In genomic region chr1:178317275-178318001, GRCm38 (mm10) we compare ENCODE assay signal across 8 mouse cellular contexts. TPM values are rescaled to one million over a fixed set of nuclear protein-coding genes. Genes with fewer than 3 reads are reported as not detected.
A peak's percentile ranks its signal among the peaks of the same experiment; 100 is the strongest.
DNase-seq lines count a peak whose midpoint lies in the region; ATAC-seq and TF ChIP-seq lines count a peak whose summit lies in the region.

No protein-coding gene starts in this region.

- no peak overlapping the region for H3K27ac ChIP-seq in liver, adult 2 months (replicated peaks; ENCODE audit: insufficient read depth, low read depth, low read length)
- H3K27ac ChIP-seq in neural tube, embryonic 13.5 days (replicated peaks): peak overlapping the region; percentile 100

- H3K4me1 ChIP-seq in liver, adult 2 months (ENCODE audit: control insufficient read depth, insufficient read depth, low read length): peaks cover 21% of the 10 kb centered on the region
- H3K4me1 ChIP-seq in neural tube, embryonic 13.5 days (replicated peaks): peaks cover 36% of the 10 kb centered on the region

- no peaks in the 10 kb centered on the region; the same call in 1 of the 2 replicates for H3K79me2 ChIP-seq in liver, adult 2 months (ENCODE audit: control insufficient read depth, insufficient read depth, low read length)

- DNase-seq in liver, adult 2 months (ENCODE audit: extremely low read depth, low read depth, low spot score): peak; percentile 57
- DNase-seq in liver: no peak
- DNase-seq in c-Kit-positive CD71-positive TER-119-positive erythroid progenitor cells, embryonic 14.5 days (ENCODE audit: low spot score): peak; percentile 53
- DNase-seq in induced T-regulatory cell, adult 2 months (ENCODE audit: low read depth): peak; percentile 33
- no peak for DNase-seq in urinary bladder, postnatal 25 days (ENCODE audit: low spot score)
- DNase-seq in frontal cortex, postnatal 10 days (ENCODE audit: low spot score in 2 of 2): no peak
- no peak for DNase-seq in cerebellum, adult 9-11 months

- no peak for TF ChIP-seq POLR2A in liver, adult 2 months (IDR thresholded peaks at IDR 0.05; ENCODE audit: extremely low read depth, insufficient read depth, low read length)

- ATAC-seq in neural tube, embryonic 13.5 days (ENCODE audit: low read depth): no peak

- peaks cover 17% of the 10 kb centered on the region for H3K36me3 ChIP-seq in liver, adult 2 months (ENCODE audit: control insufficient read depth, insufficient read depth, low read length)
- H3K36me3 ChIP-seq in neural tube, embryonic 13.5 days: peaks cover 20% of the 10 kb centered on the region

- WGBS in liver, adult 2 months: 22% methylated on average over 10 of the region's 10 CpGs
- 28% methylated on average over 10 of the region's 10 CpGs for WGBS in neural tube, embryonic 13.5 days

- peak overlapping the region; percentile 93 for H3K4me2 ChIP-seq in neural tube, embryonic 13.5 days

- H3K4me3 ChIP-seq in liver, adult 2 months (ENCODE audit: insufficient read depth, low read depth, low read length): peak overlapping the region; percentile 80; the same call in 1 of the 2 replicates
- peak overlapping the region; percentile 69 for H3K4me3 ChIP-seq in neural tube, embryonic 13.5 days

- no peak for TF ChIP-seq CTCF in liver, adult 2 months (IDR thresholded peaks at IDR 0.05; ENCODE audit: low read depth, low read length)

- no peaks in the 10 kb centered on the region for H3K9me3 ChIP-seq in neural tube, embryonic 13.5 days

- no peaks in the 10 kb centered on the region for H3K27me3 ChIP-seq in liver, adult 2 months (ENCODE audit: control insufficient read depth, insufficient read depth, low read length)
- no peaks in the 10 kb centered on the region for H3K27me3 ChIP-seq in neural tube, embryonic 13.5 days

- H3K9ac ChIP-seq in liver, adult 2 months (ENCODE audit: low read depth, low read length): no peak overlapping the region
- peak overlapping the region; percentile 91 for H3K9ac ChIP-seq in neural tube, embryonic 13.5 days

RNA-seq across cellular contexts. Expression of gene Cox20, which starts 1.5 kb away (rescaled TPM):
- total RNA-seq in liver, adult 2 months (2014; rRNA removed): 25.2 and 29.3 TPM in 2 replicates
- polyA plus RNA-seq in liver, adult 2 months (2012; rRNA removed): 12.8 and 19.6 TPM in 2 replicates
- 133 and 138 TPM in 2 replicates for polyA plus RNA-seq in neural tube, embryonic 13.5 days (2015; fragmentation: Nextera tagmentation; extraction: Ambion mirVana)

RNA-seq across cellular contexts. Expression of gene Hnrnpu, which starts 20.2 kb away (rescaled TPM):
- total RNA-seq in liver, adult 2 months (2014; rRNA removed): 137 and 162 TPM in 2 replicates
- 32.6 and 33.0 TPM in 2 replicates for polyA plus RNA-seq in liver, adult 2 months (2012; rRNA removed)
- polyA plus RNA-seq in neural tube, embryonic 13.5 days (2015; fragmentation: Nextera tagmentation; extraction: Ambion mirVana): 295 and 366 TPM in 2 replicates

Comparison
In these comparisons a context has a peak if more than half of its experiments do, and no peak if none do; other contexts are left out.
1. DNase-seq: peak in liver, adult 2 months (single experiment), c-Kit-positive CD71-positive TER-119-positive erythroid progenitor cells, embryonic 14.5 days (single experiment) and induced T-regulatory cell, adult 2 months (single experiment); none in liver (single experiment), urinary bladder, postnatal 25 days (single experiment), frontal cortex, postnatal 10 days (0 of 2) and cerebellum, adult 9-11 months (single experiment).